Mouse (Mus musculus) megakaryocyte, embryonic 14.5 days (primary cell): ENCODE results near the gene Gm12166. TPM values are rescaled to one million over a fixed set of nuclear protein-coding genes. Genes with fewer than 3 reads are reported as not detected.
"Not testable (repeated sequence)": the region's sequence is repeated elsewhere in the genome, so short reads cannot be mapped to it uniquely, and the experiment has no call there.

Source experiments
- H3K27me3 ChIP-seq: replicated peaks from 2 replicates; pipeline ENCODE3; 2012; ENCODE audit warnings: inconsistent platforms
- H3K36me3 ChIP-seq: replicated peaks from 2 replicates; pipeline ENCODE3; 2012; ENCODE audit warnings: low read length, inconsistent platforms, mixed read lengths
- H3K4me1 ChIP-seq: 2 replicates; pipeline ENCODE4 v1.6.1; 2012; ENCODE audit warnings: inconsistent platforms
- H3K4me3 ChIP-seq: replicated peaks from 2 replicates; pipeline ENCODE3; 2012; ENCODE audit warnings: moderate library complexity, mild to moderate bottlenecking, inconsistent platforms
- H3K9me3 ChIP-seq: 2 replicates; pipeline ENCODE4 v1.6.1; 2012; ENCODE audit warnings: inconsistent platforms
- FLI1 ChIP-seq: IDR thresholded peaks from 2 replicates; pipeline ENCODE4 v1.6.1; 2012; ENCODE audit warnings: low read length, inconsistent platforms, mixed read lengths
- GATA1 ChIP-seq: IDR thresholded peaks from 3 replicates; pipeline ENCODE4 v1.6.1; 2012; ENCODE audit warnings: mixed read lengths, low read length, inconsistent platforms, borderline replicate concordance
- polyA plus RNA-seq: library from polyadenylated mRNA; stranded (reverse); fragments of >175 nt; gene quantifications from 2 replicates; pipeline ENCODE4 v1.2.3, GENCODE M21; 2012; ENCODE audit warnings: low replicate concordance; ENCODE audit not compliant: insufficient read depth

Gm12166 gene
- polyA plus RNA-seq = 0.78 TPM in 1 of 2 replicates, not detected in the other

DNA sequence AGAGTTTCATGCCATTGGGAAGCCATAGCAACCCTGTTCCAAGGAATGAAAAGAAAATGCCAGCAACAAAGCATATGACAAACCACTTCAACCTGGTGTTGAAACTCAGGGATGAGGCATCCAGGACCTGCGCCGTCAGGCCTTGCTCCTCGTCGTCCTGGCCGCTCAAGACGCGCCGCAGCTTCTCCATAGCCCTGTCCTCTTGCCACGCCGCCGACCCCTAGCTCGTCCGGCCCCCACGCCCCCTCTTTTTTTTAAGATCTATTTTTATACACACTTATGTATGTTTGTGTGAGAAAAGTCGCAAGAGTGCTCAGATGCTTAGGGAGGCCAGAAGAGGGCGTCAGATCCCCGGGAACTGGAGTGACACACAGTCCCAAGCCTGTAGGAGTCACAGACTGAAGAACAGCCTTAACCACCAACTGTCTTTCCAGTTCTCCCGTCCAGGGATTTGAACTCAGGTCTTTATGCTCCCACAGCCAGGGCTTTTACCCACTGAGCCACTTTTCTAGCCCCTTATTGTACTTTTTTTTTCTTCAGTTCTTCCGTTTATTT, at the start of gene Gm12166:
Gene Gm12166 (minus strand): TSS at position 217 of the 555 bp plus-strand sequence.
- H3K9me3 ChIP-seq, H3K36me3 ChIP-seq, H3K4me1 ChIP-seq, H3K4me3 ChIP-seq: not testable (repeated sequence)
- peaks cover 35% of the 10 kb centered on the region for H3K27me3 ChIP-seq

DNA sequence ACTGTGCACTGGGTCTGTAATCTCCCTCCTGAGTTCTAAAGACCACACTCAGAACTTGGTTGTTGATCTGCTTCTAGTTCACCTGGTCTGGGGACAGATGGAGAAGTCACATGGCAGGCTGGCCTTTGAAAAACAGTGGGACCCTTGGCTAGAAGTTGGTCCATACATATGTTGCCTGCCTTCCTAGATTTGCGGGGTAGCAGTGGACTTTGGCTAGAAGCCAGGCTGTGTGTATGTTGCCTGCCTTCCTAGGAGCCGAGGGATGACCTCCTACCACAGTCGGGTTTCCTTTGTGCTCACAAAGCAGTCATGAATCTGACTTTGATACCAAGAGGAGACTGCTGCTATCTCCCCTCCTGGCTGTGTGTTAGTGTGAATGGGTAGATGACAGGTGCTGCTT, 44.9 kb upstream of the Gm12166 start:
- Histone ChIP-seq H3K27me3 (peaks cover under 1% of the 10 kb centered on the region), H3K36me3 (no peaks in the 10 kb centered on the region), H3K4me3 (no peak overlapping the region), H3K9me3 (no peaks in the 10 kb centered on the region; the same call in 1 of the 2 replicates), H3K4me1 (0 out of 2 replicates have a peak, but pooled peaks cover 2% of the 10 kb centered on the region)
- TF ChIP-seq GATA1 = no peak
- TF ChIP-seq FLI1 = no peak

DNA sequence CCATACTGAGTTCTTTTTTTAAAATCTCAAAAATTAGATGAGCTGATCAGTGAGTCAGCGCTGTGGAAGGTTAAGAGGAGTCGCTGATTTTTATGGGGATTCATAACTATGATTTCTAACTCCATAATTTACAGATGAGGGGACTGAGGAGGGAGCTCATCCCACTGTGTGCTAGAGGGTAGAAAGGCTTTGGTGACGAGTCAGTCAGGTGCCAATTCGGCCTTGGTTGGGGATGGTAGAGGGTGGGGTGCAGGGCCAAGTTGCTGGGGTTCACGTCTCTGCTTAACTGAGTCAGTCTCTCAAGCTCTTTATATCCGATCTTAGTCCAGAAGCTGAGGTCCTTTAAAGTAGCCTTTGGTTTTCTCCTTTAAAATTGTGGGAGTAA, 44.1 kb upstream of the Gm12166 start:
- Histone ChIP-seq H3K4me1 (no peaks in the 10 kb centered on the region), H3K4me3 (no peak overlapping the region), H3K9me3 (no peaks in the 10 kb centered on the region; the same call in 1 of the 2 replicates), H3K36me3 (no peaks in the 10 kb centered on the region), H3K27me3 (peaks cover 2% of the 10 kb centered on the region)
- TF ChIP-seq FLI1 (no peak), GATA1 (no peak)

DNA sequence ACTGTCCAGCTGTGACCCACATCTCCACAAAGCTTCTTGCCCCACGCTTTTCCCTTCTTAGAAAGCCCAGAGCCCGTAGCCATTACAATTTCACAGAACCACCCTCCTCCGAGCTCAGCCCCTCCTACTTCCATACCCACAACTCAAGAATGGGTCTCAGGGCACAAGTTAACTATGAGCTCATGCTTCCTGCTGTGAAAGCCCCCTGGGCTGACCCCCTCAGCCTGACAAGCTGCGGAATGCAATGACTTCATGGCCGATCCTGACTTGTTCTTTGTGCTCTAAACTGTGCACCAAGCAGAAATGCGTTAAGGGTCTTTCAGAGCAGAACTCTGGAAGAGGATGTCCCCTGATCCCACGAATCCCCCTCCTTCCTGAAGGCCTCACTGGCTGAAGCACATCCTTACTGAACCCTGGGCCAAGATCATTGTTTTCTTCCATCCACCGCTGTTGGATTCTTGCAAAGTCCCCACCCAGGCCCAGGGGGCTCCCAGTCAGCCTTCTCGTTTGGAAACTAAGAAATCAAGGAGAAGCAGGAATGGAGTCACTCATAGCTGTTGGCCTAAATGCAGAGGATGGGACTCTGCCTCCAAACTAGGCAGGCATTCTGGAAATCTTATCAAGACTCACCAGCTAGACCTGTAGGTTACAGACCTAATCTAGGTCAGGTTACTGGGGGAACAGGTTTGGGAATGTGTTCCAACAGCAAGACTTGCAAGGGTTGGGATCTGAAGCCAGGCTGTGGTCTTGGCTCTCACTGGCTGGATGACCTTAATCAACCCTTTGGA, 43.5 kb upstream of the Gm12166 start:
- TF ChIP-seq FLI1 = no peak
- no peak for TF ChIP-seq GATA1
- Histone ChIP-seq H3K9me3 (no peaks in the 10 kb centered on the region; the same call in 1 of the 2 replicates), H3K27me3 (peaks cover 2% of the 10 kb centered on the region), H3K36me3 (no peaks in the 10 kb centered on the region), H3K4me1 (no peaks in the 10 kb centered on the region), H3K4me3 (no peak overlapping the region)

DNA sequence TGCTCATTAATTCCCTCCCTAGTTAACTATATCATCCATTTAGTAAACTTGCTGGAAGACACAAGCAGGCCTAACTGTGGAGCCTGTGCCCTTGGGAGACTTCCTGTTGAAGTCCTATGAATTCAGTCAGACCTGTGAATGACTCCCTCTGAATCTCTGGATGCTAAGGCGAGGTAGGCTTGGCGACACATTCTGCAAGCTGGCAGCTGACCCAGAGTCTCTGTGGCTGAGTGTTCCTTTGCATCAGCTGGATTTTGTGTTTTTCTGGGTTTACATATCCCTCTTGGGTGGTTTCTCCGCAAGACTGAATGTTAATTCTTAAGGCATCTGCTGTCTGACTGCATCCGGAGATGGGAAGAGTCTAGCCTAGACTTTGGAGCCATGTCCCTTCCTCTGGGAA, 40.0 kb upstream of the Gm12166 start:
- H3K4me3 ChIP-seq = no peak overlapping the region
- H3K4me1 ChIP-seq = peaks cover 9% of the 10 kb centered on the region
- peaks cover 2% of the 10 kb centered on the region for H3K27me3 ChIP-seq
- no peaks in the 10 kb centered on the region for H3K9me3 ChIP-seq
- no peak for TF ChIP-seq FLI1
- no peak for TF ChIP-seq GATA1
- H3K36me3 ChIP-seq = no peaks in the 10 kb centered on the region

DNA sequence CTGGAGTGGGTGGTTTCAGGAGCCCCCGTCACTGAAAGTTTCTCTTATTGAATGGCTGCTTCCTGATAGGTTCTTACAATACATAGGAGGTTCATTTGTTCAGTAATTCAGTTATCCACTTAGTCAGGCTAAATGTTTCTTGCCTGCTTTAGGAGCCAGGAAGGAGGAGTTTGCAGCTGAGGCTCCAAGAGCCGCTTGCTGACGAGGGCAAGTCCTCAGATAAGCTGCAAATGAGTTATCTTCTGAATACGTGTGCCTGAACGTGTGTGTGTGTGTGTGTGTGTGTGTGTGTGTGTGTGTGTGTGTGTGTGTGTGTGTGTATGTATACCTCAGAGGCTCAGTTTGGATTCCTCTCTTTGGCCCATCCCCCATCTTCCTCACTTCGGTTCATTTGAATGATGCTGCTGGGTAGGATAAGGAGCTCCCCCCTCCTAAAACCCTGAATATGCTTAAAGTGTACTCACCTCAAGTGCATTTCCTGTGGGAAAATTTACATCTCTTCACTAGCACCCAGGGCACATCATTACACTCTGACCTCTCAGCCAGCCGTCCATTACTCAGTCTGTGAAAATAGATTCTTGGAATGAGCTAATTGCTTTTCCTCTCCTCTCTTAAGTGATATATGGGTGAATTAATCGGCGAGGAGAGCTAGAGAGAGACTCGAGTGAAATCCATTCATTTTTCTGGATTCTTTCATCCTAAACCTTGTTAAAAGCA, 39.0 kb upstream of the Gm12166 start:
- no peaks in the 10 kb centered on the region for H3K36me3 ChIP-seq
- TF ChIP-seq FLI1 (no peak), GATA1 (no peak)
- H3K4me1 ChIP-seq = peaks cover 9% of the 10 kb centered on the region
- peaks cover 2% of the 10 kb centered on the region for H3K27me3 ChIP-seq
- no peak overlapping the region for H3K4me3 ChIP-seq
- H3K9me3 ChIP-seq = no peaks in the 10 kb centered on the region

DNA sequence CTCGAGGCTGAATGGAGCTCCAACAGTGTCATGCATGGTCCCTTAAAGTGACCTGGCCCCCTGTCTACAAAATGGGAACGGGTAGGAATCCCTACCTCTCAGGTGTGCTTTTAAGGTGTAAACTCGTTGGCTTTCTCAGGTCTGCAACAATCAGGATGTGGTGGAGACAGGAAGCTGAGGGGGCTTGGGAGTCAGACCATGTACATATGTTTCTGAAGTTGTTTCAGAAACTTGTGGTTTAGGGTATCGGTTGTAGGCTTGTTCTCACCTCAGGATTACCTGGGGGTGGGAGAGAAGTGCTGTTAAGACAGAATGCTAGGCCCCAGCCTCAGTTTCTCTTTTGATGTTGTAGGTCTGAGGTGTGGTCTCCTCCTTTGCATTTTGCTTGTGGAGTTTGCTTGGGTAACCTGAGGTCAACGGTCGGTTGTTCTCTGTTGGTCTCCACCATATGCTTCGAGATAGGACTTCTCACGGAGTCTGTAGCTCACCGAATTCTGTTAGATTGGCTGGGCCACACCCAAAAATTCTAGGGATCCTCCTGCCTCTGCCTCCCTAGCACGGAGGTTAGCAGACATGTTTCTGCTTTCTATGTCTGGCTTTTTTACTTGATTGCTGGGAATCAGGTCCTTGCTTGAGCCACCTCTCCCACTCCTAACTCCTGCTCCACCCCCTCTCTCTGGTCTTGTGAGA, 38.1 kb upstream of the Gm12166 start:
- Histone ChIP-seq H3K27me3 (peaks cover 2% of the 10 kb centered on the region), H3K4me3 (no peak overlapping the region), H3K4me1 (peaks cover 9% of the 10 kb centered on the region), H3K9me3 (no peaks in the 10 kb centered on the region), H3K36me3 (no peaks in the 10 kb centered on the region)
- TF ChIP-seq GATA1 (no peak), FLI1 (no peak)

DNA sequence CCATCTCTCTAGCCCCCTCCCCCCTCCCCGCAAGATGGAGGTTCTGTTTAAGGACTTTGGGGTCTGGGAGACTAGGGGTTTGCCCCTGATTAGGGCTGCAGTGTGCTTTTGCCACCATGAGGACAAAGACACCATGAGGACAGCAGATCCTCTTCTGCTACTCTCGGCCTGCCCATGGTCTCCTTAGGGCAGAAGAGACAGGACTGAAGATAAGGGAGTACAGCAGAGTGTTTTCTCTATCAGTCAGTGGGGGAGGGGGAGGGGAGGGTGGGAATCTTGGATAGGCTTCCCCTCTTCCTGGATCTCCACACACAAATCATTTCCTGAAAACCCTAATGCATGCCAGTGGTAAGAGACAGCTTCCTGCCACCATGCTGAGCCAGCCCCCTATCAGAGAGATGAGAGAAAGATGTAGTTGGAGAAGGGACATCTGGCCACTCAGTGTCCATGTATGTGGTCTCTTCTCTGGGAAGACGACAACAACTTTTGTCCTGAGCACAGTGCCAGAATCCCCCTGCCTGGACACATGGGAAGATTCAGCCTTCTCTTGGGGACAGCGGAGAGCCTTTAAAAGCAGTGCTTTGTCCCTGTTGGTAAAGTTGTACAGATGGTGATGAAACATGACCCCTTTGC, 37.1 kb upstream of the Gm12166 start:
- no peak for TF ChIP-seq GATA1
- no peak for TF ChIP-seq FLI1
- Histone ChIP-seq H3K27me3 (peaks cover 2% of the 10 kb centered on the region), H3K4me1 (peaks cover 9% of the 10 kb centered on the region), H3K36me3 (no peaks in the 10 kb centered on the region), H3K4me3 (no peak overlapping the region), H3K9me3 (no peaks in the 10 kb centered on the region)

DNA sequence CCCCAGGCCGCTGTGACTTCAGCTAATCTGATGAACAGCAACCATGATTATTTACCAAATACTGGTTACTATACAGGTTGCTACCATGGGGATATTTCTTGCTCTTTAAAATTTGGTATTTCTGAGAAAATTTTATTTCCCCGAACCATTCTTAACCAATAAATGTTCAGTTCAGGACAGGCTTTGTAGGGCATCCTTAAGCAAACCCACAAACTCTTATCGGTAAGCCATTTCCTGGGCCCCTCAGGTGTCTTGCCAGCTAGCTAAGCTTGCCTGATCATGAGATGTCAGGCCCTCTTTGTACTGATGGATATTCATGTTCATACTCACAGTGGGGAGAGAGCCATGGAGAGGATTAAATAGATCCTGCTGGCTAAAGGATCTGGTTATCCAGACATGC, 34.3 kb upstream of the Gm12166 start:
- TF ChIP-seq FLI1 (no peak), GATA1 (no peak)
- H3K9me3 ChIP-seq = no peaks in the 10 kb centered on the region
- H3K4me3 ChIP-seq = no peak overlapping the region
- no peaks in the 10 kb centered on the region for H3K36me3 ChIP-seq
- H3K4me1 ChIP-seq = peaks cover 9% of the 10 kb centered on the region
- H3K27me3 ChIP-seq = no peaks in the 10 kb centered on the region
